Mouse (Mus musculus): ENCODE data around the gene Hopx. TPM values are rescaled to one million over a fixed set of nuclear protein-coding genes. Genes with fewer than 3 reads are reported as not detected.

Hopx gene
- polyA plus RNA-seq, 1 experiment: 0.51 TPM

GRCm38 (mm10) chr5:77112066-77112465, 2.9 kb downstream of the Hopx start:
- Histone ChIP-seq H3K36me3 (ENCODE audit: control insufficient read depth) (no peaks in the 10 kb centered on the region), H3K27me3 (ENCODE audit: control insufficient read depth) (no peaks in the 10 kb centered on the region; the same call in 1 of the 2 replicates), H3K4me1 (ENCODE audit: control insufficient read depth) (no peaks in the 10 kb centered on the region), H3K9me3 (ENCODE audit: control insufficient read depth, low read length) (no peaks in the 10 kb centered on the region), H3K4me3 (replicated peaks) (no peak overlapping the region)
- no peak for TF ChIP-seq GATA1 (IDR thresholded peaks at IDR 0.05; ENCODE audit: low read length)
- no peak for TF ChIP-seq TAL1 (IDR thresholded peaks at IDR 0.05; ENCODE audit: low read length)

- no peaks in the 10 kb centered on the region for H3K27me3 ChIP-seq (ENCODE audit: control insufficient read depth)
- H3K4me3 ChIP-seq (replicated peaks): no peak overlapping the region
- TF ChIP-seq GATA1 (IDR thresholded peaks at IDR 0.05; ENCODE audit: low read length): no peak
- TF ChIP-seq TAL1 (IDR thresholded peaks at IDR 0.05; ENCODE audit: low read length): no peak
- H3K4me1 ChIP-seq (ENCODE audit: control insufficient read depth): no peaks in the 10 kb centered on the region
- no peaks in the 10 kb centered on the region for H3K9me3 ChIP-seq (ENCODE audit: control insufficient read depth, low read length)
- H3K36me3 ChIP-seq (ENCODE audit: control insufficient read depth): no peaks in the 10 kb centered on the region
These were observed 5.1 kb downstream of the Hopx start for GRCm38 (mm10) chr5:77109814-77110213.

GRCm38 (mm10) chr5:77108806-77109205, 6.1 kb downstream of the Hopx start:
- Histone ChIP-seq H3K9me3 (ENCODE audit: control insufficient read depth, low read length) (no peaks in the 10 kb centered on the region), H3K4me1 (ENCODE audit: control insufficient read depth) (no peaks in the 10 kb centered on the region), H3K27me3 (ENCODE audit: control insufficient read depth) (no peaks in the 10 kb centered on the region), H3K4me3 (replicated peaks) (no peak overlapping the region), H3K36me3 (ENCODE audit: control insufficient read depth) (no peaks in the 10 kb centered on the region)
- no peak for TF ChIP-seq TAL1 (IDR thresholded peaks at IDR 0.05; ENCODE audit: low read length)
- no peak for TF ChIP-seq GATA1 (IDR thresholded peaks at IDR 0.05; ENCODE audit: low read length)

GRCm38 (mm10) chr5:77107146-77107822, 7.6 kb downstream of the Hopx start:
- Histone ChIP-seq H3K4me1 (ENCODE audit: control insufficient read depth) (no peaks in the 10 kb centered on the region), H3K9me3 (ENCODE audit: control insufficient read depth, low read length) (no peaks in the 10 kb centered on the region), H3K27me3 (ENCODE audit: control insufficient read depth) (peaks cover 4% of the 10 kb centered on the region), H3K4me3 (replicated peaks) (no peak overlapping the region), H3K36me3 (ENCODE audit: control insufficient read depth) (no peaks in the 10 kb centered on the region)
- no peak for TF ChIP-seq TAL1 (IDR thresholded peaks at IDR 0.05; ENCODE audit: low read length)
- TF ChIP-seq GATA1 (IDR thresholded peaks at IDR 0.05; ENCODE audit: low read length): no peak

- TF ChIP-seq GATA1 (IDR thresholded peaks at IDR 0.05; ENCODE audit: low read length) (no peak), TAL1 (IDR thresholded peaks at IDR 0.05; ENCODE audit: low read length) (no peak)
- H3K36me3 ChIP-seq (ENCODE audit: control insufficient read depth): no peaks in the 10 kb centered on the region
- H3K4me1 ChIP-seq (ENCODE audit: control insufficient read depth): no peaks in the 10 kb centered on the region
- H3K9me3 ChIP-seq (ENCODE audit: control insufficient read depth, low read length): no peaks in the 10 kb centered on the region
- peaks cover 17% of the 10 kb centered on the region for H3K27me3 ChIP-seq (ENCODE audit: control insufficient read depth)
- H3K4me3 ChIP-seq (replicated peaks): no peak overlapping the region
These were observed 12.2 kb downstream of the Hopx start for GRCm38 (mm10) chr5:77102522-77103365.

GRCm38 (mm10) chr5:77100691-77101090, 14.2 kb downstream of the Hopx start:
- H3K4me3 ChIP-seq (replicated peaks): no peak overlapping the region
- peaks cover 28% of the 10 kb centered on the region for H3K27me3 ChIP-seq (ENCODE audit: control insufficient read depth)
- no peaks in the 10 kb centered on the region for H3K36me3 ChIP-seq (ENCODE audit: control insufficient read depth)
- TF ChIP-seq TAL1 (IDR thresholded peaks at IDR 0.05; ENCODE audit: low read length) (no peak), GATA1 (IDR thresholded peaks at IDR 0.05; ENCODE audit: low read length) (no peak)
- no peaks in the 10 kb centered on the region for H3K9me3 ChIP-seq (ENCODE audit: control insufficient read depth, low read length)
- peaks cover 4% of the 10 kb centered on the region; the same call in 1 of the 2 replicates for H3K4me1 ChIP-seq (ENCODE audit: control insufficient read depth)

GRCm38 (mm10) chr5:77099997-77100380, 14.9 kb downstream of the Hopx start:
- no peak for TF ChIP-seq GATA1 (IDR thresholded peaks at IDR 0.05; ENCODE audit: low read length)
- no peak for TF ChIP-seq TAL1 (IDR thresholded peaks at IDR 0.05; ENCODE audit: low read length)
- no peaks in the 10 kb centered on the region for H3K36me3 ChIP-seq (ENCODE audit: control insufficient read depth)
- no peak overlapping the region for H3K4me3 ChIP-seq (replicated peaks)

GRCm38 (mm10) chr5:77099317-77099996, 15.5 kb downstream of the Hopx start:
- peaks cover 16% of the 10 kb centered on the region for H3K4me1 ChIP-seq (ENCODE audit: control insufficient read depth)
- no peaks in the 10 kb centered on the region for H3K9me3 ChIP-seq (ENCODE audit: control insufficient read depth, low read length)
- peaks cover 40% of the 10 kb centered on the region for H3K27me3 ChIP-seq (ENCODE audit: control insufficient read depth)
- no peaks in the 10 kb centered on the region for H3K36me3 ChIP-seq (ENCODE audit: control insufficient read depth)
- H3K4me3 ChIP-seq (replicated peaks): no peak overlapping the region
- no peak for TF ChIP-seq TAL1 (IDR thresholded peaks at IDR 0.05; ENCODE audit: low read length)
- no peak for TF ChIP-seq GATA1 (IDR thresholded peaks at IDR 0.05; ENCODE audit: low read length)

More at GRCm38 (mm10) chr5:77099997-77100380, 14.9 kb downstream of the Hopx start:
- H3K9me3 ChIP-seq (ENCODE audit: control insufficient read depth, low read length): no peaks in the 10 kb centered on the region
- peaks cover 35% of the 10 kb centered on the region for H3K27me3 ChIP-seq (ENCODE audit: control insufficient read depth)
- H3K4me1 ChIP-seq (ENCODE audit: control insufficient read depth): peaks cover 10% of the 10 kb centered on the region

GRCm38 (mm10) chr5:77098874-77099273, 16.0 kb downstream of the Hopx start:
- peaks cover 45% of the 10 kb centered on the region for H3K27me3 ChIP-seq (ENCODE audit: control insufficient read depth)
- no peaks in the 10 kb centered on the region for H3K9me3 ChIP-seq (ENCODE audit: control insufficient read depth, low read length)
- H3K4me3 ChIP-seq (replicated peaks): no peak overlapping the region
- H3K4me1 ChIP-seq (ENCODE audit: control insufficient read depth): peaks cover 20% of the 10 kb centered on the region
- TF ChIP-seq GATA1 (IDR thresholded peaks at IDR 0.05; ENCODE audit: low read length) (no peak), TAL1 (IDR thresholded peaks at IDR 0.05; ENCODE audit: low read length) (no peak)
- no peaks in the 10 kb centered on the region for H3K36me3 ChIP-seq (ENCODE audit: control insufficient read depth)
